Mouse (Mus musculus) layer of hippocampus, postnatal 10 days (tissue): ENCODE data around the gene Wscd2. TPM values are rescaled to one million over a fixed set of nuclear protein-coding genes. Genes with fewer than 3 reads are reported as not detected.

Experiments
- DNase-seq, 2 experiments: peaks; one replicate each; pipeline ENCODE4 v3.0.0; 2021; ENCODE audit warnings: low spot score in 2 of 2
- total RNA-seq, 2 experiments: library from RNA; stranded (reverse); gene quantifications; 2 replicates each; pipeline ENCODE4 v1.2.3; 2021

Gene Wscd2
- total RNA-seq, 2 experiments from 2014 or later = 58.0 to 63.4 TPM

GRCm38 (mm10) chr5:113610490-113610889 is 120.4 kb downstream of the Wscd2 start:
- DNase-seq = no peak

GRCm38 (mm10) chr5:113611131-113611530 is 121.0 kb downstream of the Wscd2 start:
- no peak for DNase-seq

GRCm38 (mm10) chr5:113611771-113612233 is 121.7 kb downstream of the Wscd2 start:
- no peak for DNase-seq

GRCm38 (mm10) chr5:113618716-113619115 is 128.6 kb downstream of the Wscd2 start:
- no peak for DNase-seq

GRCm38 (mm10) chr5:113619151-113619550 is 129.0 kb downstream of the Wscd2 start:
- DNase-seq = no peak

- DNase-seq = no peak
Measured at GRCm38 (mm10) chr5:113620130-113620716, 130.1 kb downstream of the Wscd2 start.

- DNase-seq = no peak
Measured at GRCm38 (mm10) chr5:113620999-113621398, 130.9 kb downstream of the Wscd2 start.

- DNase-seq = no peak
Measured at GRCm38 (mm10) chr5:113623052-113623451, 132.9 kb downstream of the Wscd2 start.

- no peak for DNase-seq
Measured at GRCm38 (mm10) chr5:113625068-113625467, 134.9 kb downstream of the Wscd2 start.

- DNase-seq = no peak
Measured at GRCm38 (mm10) chr5:113626352-113626751, 136.2 kb downstream of the Wscd2 start.

- no peak for DNase-seq
Measured at GRCm38 (mm10) chr5:113626991-113627390, 136.9 kb downstream of the Wscd2 start.

GRCm38 (mm10) chr5:113627820-113628437 is 137.8 kb downstream of the Wscd2 start:
- DNase-seq = no peak

GRCm38 (mm10) chr5:113629248-113629647 is 139.1 kb downstream of the Wscd2 start:
- no peak for DNase-seq

- no peak for DNase-seq
Measured at GRCm38 (mm10) chr5:113630116-113630515, 140.0 kb downstream of the Wscd2 start.

- no peak for DNase-seq
Measured at GRCm38 (mm10) chr5:113633037-113633714, 143.0 kb downstream of the Wscd2 start.

- peak; percentile 61 to 68 for DNase-seq
Measured at GRCm38 (mm10) chr5:113634024-113634651, 144.0 kb downstream of the Wscd2 start.

- DNase-seq = no peak
Measured at GRCm38 (mm10) chr5:113634887-113635610, 144.9 kb downstream of the Wscd2 start.

GRCm38 (mm10) chr5:113635861-113636565 is 145.9 kb downstream of the Wscd2 start:
- no peak for DNase-seq

- DNase-seq = peak in 1 of 2 experiments; percentile 38
Measured at GRCm38 (mm10) chr5:113637631-113638030, 147.5 kb downstream of the Wscd2 start.

GRCm38 (mm10) chr5:113638055-113638454 is 147.9 kb downstream of the Wscd2 start:
- DNase-seq = no peak

- DNase-seq = no peak
Measured at GRCm38 (mm10) chr5:113639126-113639525, 149.0 kb downstream of the Wscd2 start.
